Mouse (Mus musculus): Measurements from ENCODE around the gene Phf24.

DNA sequence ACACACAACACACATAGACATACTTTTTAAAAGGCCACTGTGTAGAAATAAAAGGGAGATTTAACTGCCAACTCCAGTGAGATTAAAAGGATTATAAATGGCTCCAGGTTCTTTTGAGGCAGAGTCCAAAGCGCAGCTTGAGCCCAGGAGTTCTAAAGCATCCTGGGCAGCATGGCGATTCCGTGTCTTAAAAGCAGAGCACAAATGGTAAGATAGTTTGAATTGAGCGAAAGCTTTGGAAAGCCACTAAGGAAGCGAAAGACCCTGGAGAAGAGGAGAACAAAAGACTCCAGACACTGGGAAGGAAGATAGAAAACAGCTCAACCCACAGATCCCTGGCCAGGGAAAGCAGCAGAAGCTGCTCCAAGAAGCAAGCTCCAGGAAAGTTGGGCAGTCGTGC, 11.5 kb upstream of the Phf24 start:
- TF ChIP-seq CTCF (IDR thresholded peaks at IDR 0.05) (no peak), EP300 (IDR thresholded peaks at IDR 0.05) (no peak)

Data from lung, postnatal 0 days (tissue).